Mouse (Mus musculus): ENCODE results near the gene Cep63.
A peak's percentile ranks its signal among the peaks of the same experiment; 100 is the strongest.

The Cep63 gene

DNA sequence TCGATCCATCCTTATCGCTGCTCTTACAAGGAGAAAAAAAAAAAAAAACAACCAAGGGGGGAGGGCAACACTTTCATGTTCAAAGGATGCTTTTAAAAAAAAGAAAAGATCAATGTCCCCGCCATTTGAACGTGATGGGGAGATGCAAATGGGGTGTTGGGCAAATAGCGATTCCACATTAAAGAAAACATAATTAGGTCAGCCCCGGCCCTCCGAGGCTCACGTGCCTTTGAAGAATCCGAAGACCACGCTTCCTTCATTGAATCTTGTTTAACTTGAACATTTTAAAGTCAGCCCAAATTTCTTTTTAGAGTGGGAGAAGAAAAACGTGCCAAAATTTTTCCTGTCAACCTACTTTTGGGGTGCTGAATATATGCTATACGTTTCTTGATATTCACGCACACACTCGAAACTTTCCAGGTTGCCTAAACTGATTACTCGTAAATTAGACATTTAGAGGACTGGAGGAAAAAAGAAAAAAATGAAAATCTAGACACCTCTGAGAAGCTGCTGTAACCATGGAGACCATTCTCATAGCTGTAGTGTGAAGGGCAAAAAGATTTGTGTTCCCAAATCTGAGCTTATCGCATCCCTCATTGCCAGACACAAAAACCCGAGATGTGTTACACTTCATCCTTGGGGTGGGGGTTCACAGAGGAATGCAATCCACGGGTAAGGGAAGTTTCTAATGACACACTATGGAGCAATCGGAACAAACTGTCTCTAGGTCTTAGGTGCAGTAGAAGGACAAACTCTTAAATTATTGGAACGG lies 79.9 kb downstream of the Cep63 start:
- H3K4me3 ChIP-seq (replicated peaks; ENCODE audit: low read length): no peak overlapping the region
- H3K9me3 ChIP-seq (ENCODE audit: low read length): peaks cover 14% of the 10 kb centered on the region
- no peaks in the 10 kb centered on the region for H3K36me3 ChIP-seq (ENCODE audit: insufficient read depth, low read length)
- peaks cover 38% of the 10 kb centered on the region for H3K27me3 ChIP-seq (ENCODE audit: insufficient read depth, low read length)
- TF ChIP-seq NANOG (IDR thresholded peaks at IDR 0.05; ENCODE audit: borderline replicate concordance, low read length): no peak
- TF ChIP-seq CTCF (conservative IDR thresholded peaks at IDR 0.05; ENCODE audit: low read length): no peak
- no peak for TF ChIP-seq POU5F1 (IDR thresholded peaks at IDR 0.05; ENCODE audit: borderline replicate concordance, low read length)
- H3K4me1 ChIP-seq (replicated peaks; ENCODE audit: low read depth, low read length): peaks cover 9% of the 10 kb centered on the region; the same call in 1 of the 2 replicates

DNA sequence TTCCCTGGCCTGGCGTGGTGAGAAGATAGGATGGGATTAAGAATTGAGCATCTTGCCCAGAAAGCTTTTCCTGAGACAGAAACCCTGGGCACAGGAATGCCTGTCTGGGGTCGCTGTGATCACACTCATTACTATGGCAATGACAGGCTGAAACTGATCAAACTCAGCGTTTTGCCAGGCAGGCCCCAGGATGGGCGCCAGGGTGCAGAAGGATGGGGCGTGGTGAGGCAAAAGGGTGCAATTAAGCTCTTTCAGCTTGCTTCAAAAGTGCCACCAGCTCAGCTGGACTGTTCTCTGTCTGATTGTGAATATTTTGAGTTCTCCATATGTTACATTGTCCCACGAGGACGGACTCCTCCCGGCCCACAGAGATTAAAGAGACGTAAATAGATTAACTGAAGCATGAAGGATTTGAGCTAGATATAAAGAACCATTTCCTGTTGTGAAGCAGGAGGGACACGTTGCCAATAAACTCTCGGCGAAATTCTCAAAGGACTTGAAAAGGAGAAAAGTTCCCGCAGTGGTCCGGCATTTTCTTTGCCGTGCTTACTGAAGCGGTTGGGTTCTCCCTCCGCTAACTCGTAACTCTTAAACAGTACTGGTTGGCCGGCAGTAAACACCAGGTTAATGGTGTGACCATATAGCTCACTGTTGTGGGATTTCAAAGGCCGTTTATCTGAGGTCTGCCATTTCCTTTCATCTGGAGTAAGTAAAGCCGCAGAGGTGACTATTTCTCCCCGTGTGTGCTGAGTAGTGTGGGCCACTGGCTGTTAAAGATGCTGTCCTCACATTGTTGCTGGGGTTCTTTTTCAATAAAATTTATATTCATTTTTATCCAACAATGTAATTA lies 80.7 kb downstream of the Cep63 start:
- Histone ChIP-seq H3K4me3 (replicated peaks; ENCODE audit: low read length) (peak overlapping the region; percentile 69), H3K9me3 (ENCODE audit: low read length) (peaks cover 14% of the 10 kb centered on the region), H3K27me3 (ENCODE audit: insufficient read depth, low read length) (peaks cover 40% of the 10 kb centered on the region), H3K4me1 (replicated peaks; ENCODE audit: low read depth, low read length) (peaks cover 9% of the 10 kb centered on the region; the same call in 1 of the 2 replicates), H3K36me3 (ENCODE audit: insufficient read depth, low read length) (no peaks in the 10 kb centered on the region)
- TF ChIP-seq POU5F1 (IDR thresholded peaks at IDR 0.05; ENCODE audit: borderline replicate concordance, low read length) (no peak), NANOG (IDR thresholded peaks at IDR 0.05; ENCODE audit: borderline replicate concordance, low read length) (no peak), CTCF (conservative IDR thresholded peaks at IDR 0.05; ENCODE audit: low read length) (no peak)

DNA sequence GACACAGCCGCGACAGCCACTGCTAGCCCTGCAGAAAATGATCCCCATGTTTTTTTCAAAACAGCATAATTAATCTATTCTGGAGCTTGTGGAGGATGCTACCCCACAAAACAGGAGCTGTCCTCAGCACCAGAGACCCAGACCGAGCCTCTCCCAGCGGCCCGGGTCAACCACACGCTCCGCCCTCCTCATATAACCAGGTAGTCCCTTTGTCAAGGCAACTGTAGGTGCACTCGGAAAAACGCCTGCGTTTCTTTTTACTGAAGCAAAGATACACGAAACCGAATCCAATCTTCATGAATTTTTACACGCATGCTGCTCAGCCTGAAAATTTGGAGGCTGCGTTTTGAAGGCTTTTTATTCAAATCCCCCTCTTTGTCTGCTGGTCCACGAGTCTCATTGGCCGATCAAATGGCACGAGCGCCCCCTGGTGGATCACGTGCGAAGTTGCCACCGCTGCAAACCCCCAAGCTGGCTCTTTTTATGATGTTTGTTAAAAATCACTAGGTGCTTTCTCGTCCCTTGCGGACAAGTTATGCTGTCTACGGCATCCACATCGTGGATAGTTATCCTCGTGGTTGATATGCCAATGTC lies 81.5 kb downstream of the Cep63 start:
- TF ChIP-seq NANOG (IDR thresholded peaks at IDR 0.05; ENCODE audit: borderline replicate concordance, low read length): no peak
- TF ChIP-seq CTCF (conservative IDR thresholded peaks at IDR 0.05; ENCODE audit: low read length): peak; percentile 88
- H3K36me3 ChIP-seq (ENCODE audit: insufficient read depth, low read length): no peaks in the 10 kb centered on the region
- H3K9me3 ChIP-seq (ENCODE audit: low read length): peaks cover 14% of the 10 kb centered on the region
- peaks cover 38% of the 10 kb centered on the region for H3K27me3 ChIP-seq (ENCODE audit: insufficient read depth, low read length)
- H3K4me1 ChIP-seq (replicated peaks; ENCODE audit: low read depth, low read length): peaks cover 9% of the 10 kb centered on the region; the same call in 1 of the 2 replicates
- peak overlapping the region; percentile 69 for H3K4me3 ChIP-seq (replicated peaks; ENCODE audit: low read length)

DNA sequence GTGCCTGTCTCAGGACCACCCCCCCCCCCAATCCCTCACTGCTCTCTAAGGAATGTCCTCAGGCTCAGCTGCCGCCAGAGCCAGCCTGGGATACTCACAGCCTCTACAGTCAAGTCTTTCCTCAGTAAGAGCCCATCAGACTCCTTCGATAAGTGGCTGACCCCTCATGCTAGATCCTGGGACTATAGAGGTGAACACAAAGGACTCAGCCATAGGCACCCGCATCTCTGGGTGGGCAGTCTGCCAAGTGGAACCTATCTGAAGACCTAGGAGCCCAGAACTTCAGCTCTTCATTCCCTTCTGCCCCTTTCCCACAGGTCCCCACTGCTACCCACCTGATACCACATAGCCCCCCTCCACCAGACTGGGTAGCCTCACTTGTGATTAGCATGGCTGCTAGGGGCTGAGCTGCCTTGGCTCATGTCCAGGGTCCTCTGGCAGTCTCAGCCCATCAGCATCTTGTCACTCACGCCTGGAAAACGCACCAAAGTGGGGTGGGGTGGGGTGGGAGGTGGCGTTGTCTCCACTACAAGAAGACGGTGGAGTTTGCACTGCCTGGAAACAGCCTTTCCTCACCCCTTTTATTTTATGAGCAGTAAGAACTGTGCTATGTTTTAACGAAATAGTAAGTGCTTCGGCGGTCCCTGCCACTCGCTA lies 82.1 kb downstream of the Cep63 start:
- Histone ChIP-seq H3K27me3 (ENCODE audit: insufficient read depth, low read length) (peaks cover 38% of the 10 kb centered on the region), H3K36me3 (ENCODE audit: insufficient read depth, low read length) (no peaks in the 10 kb centered on the region), H3K4me1 (replicated peaks; ENCODE audit: low read depth, low read length) (peaks cover 9% of the 10 kb centered on the region; the same call in 1 of the 2 replicates), H3K9me3 (ENCODE audit: low read length) (peaks cover 14% of the 10 kb centered on the region), H3K4me3 (replicated peaks; ENCODE audit: low read length) (0 out of 2 replicates have a peak overlapping the region, but pooled peaks have one; percentile 69)
- no peak for TF ChIP-seq CTCF (conservative IDR thresholded peaks at IDR 0.05; ENCODE audit: low read length)
- no peak for TF ChIP-seq POU5F1 (IDR thresholded peaks at IDR 0.05; ENCODE audit: borderline replicate concordance, low read length)
- TF ChIP-seq NANOG (IDR thresholded peaks at IDR 0.05; ENCODE audit: borderline replicate concordance, low read length): no peak

DNA sequence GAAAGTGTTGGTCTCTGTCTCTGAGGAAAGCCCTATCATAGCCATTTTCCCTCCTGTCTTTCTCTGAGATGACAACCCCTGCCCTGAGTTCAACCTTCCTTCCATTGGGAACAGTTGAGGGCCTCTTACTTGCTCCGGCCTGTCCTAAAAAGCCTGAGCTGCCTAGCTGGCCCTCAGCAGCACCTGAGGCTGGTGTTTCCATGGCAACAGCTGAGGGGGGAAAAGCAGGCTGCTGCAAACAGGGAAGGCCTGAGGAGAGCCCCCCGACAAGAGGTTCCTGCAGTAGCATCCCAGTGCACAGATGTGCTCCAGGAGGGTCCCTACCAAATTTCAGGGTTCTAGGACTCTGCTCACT lies 82.6 kb downstream of the Cep63 start:
- Histone ChIP-seq H3K36me3 (ENCODE audit: insufficient read depth, low read length) (no peaks in the 10 kb centered on the region), H3K9me3 (ENCODE audit: low read length) (peaks cover 14% of the 10 kb centered on the region), H3K4me3 (replicated peaks; ENCODE audit: low read length) (no peak overlapping the region), H3K4me1 (replicated peaks; ENCODE audit: low read depth, low read length) (peaks cover 9% of the 10 kb centered on the region; the same call in 1 of the 2 replicates), H3K27me3 (ENCODE audit: insufficient read depth, low read length) (peaks cover 38% of the 10 kb centered on the region)
- TF ChIP-seq CTCF (conservative IDR thresholded peaks at IDR 0.05; ENCODE audit: low read length) (no peak), NANOG (IDR thresholded peaks at IDR 0.05; ENCODE audit: borderline replicate concordance, low read length) (no peak), POU5F1 (IDR thresholded peaks at IDR 0.05; ENCODE audit: borderline replicate concordance, low read length) (no peak)

DNA sequence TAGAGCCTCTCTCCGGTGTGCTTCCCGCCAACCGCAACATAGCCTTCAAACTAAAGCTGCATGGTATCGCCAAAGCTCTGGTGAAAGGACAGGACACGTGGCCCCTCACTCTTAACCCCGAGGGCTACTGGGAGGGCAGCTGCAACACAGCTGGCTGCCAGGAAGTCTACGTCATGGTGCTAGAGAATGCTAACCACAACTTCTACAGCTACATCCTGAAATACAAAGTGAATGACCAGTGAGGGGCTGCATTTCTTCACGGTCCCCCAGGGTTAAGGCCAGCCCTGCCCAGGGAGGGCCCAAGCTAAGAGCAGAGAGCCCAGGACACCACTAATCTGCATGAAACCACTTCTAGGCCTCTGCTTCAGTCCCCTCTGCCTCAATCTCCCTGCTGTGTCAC lies 83.8 kb downstream of the Cep63 start:
- no peak for TF ChIP-seq POU5F1 (IDR thresholded peaks at IDR 0.05; ENCODE audit: borderline replicate concordance, low read length)
- TF ChIP-seq NANOG (IDR thresholded peaks at IDR 0.05; ENCODE audit: borderline replicate concordance, low read length): no peak
- no peak for TF ChIP-seq CTCF (conservative IDR thresholded peaks at IDR 0.05; ENCODE audit: low read length)
- peaks cover 34% of the 10 kb centered on the region for H3K27me3 ChIP-seq (ENCODE audit: insufficient read depth, low read length)
- no peaks in the 10 kb centered on the region for H3K36me3 ChIP-seq (ENCODE audit: insufficient read depth, low read length)
- no peak overlapping the region for H3K4me3 ChIP-seq (replicated peaks; ENCODE audit: low read length)
- H3K9me3 ChIP-seq (ENCODE audit: low read length): peaks cover 19% of the 10 kb centered on the region
- peaks cover 9% of the 10 kb centered on the region; the same call in 1 of the 2 replicates for H3K4me1 ChIP-seq (replicated peaks; ENCODE audit: low read depth, low read length)

DNA sequence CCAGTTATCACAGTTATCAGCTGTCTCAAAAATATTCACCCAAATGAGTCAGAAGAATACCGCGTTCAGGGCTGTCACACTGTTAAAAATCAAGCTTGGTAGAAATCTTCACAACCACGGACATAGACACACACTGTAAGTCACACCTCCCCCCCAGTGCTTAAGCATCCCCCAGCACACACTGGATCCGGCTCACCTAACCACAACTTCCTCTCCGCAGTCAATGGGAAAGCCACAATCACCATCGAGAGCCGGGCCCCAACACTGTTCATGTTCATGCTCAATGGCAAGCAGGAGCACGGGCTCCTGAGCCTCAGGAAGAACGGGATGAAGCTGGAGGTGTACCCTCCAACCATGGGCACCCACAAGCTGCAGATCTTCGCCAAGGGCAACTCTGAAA lies 84.7 kb downstream of the Cep63 start:
- no peak overlapping the region for H3K4me3 ChIP-seq (replicated peaks; ENCODE audit: low read length)
- peaks cover 23% of the 10 kb centered on the region for H3K9me3 ChIP-seq (ENCODE audit: low read length)
- peaks cover 26% of the 10 kb centered on the region for H3K27me3 ChIP-seq (ENCODE audit: insufficient read depth, low read length)
- no peak for TF ChIP-seq NANOG (IDR thresholded peaks at IDR 0.05; ENCODE audit: borderline replicate concordance, low read length)
- TF ChIP-seq POU5F1 (IDR thresholded peaks at IDR 0.05; ENCODE audit: borderline replicate concordance, low read length): no peak
- no peak for TF ChIP-seq CTCF (conservative IDR thresholded peaks at IDR 0.05; ENCODE audit: low read length)
- peaks cover 9% of the 10 kb centered on the region; the same call in 1 of the 2 replicates for H3K4me1 ChIP-seq (replicated peaks; ENCODE audit: low read depth, low read length)
- H3K36me3 ChIP-seq (ENCODE audit: insufficient read depth, low read length): no peaks in the 10 kb centered on the region
